Mouse (Mus musculus) lung, embryonic 16.5 days (tissue): ENCODE measurements around the gene Gm884. TPM values are rescaled to one million over a fixed set of nuclear protein-coding genes. Genes with fewer than 3 reads are reported as not detected.
"Not testable (repeated sequence)": the region's sequence is repeated elsewhere in the genome, so short reads cannot be mapped to it uniquely, and the experiment has no call there.

Experiments used
- ATAC-seq: fragments of 200-750 bp; cut with Nextera tagmentation; 2 replicates; pipeline ENCODE4 v1.8.0; 2017; ENCODE audit warnings: low read depth, mild to moderate bottlenecking, moderate library complexity
- H3K27ac ChIP-seq: fragments of 300-500 bp; sonication (generic); 2 replicates; pipeline ENCODE4 v1.5.1; 2014; ENCODE audit warnings: mild to moderate bottlenecking, control low read depth, low read length
- H3K27me3 ChIP-seq: fragments of 300-500 bp; sonication (generic); 2 replicates; pipeline ENCODE4 v1.6.1; 2014; ENCODE audit warnings: low read depth, low read length, mixed read lengths; ENCODE audit not compliant: control insufficient read depth, insufficient read depth
- H3K36me3 ChIP-seq: fragments of 300-500 bp; sonication (generic); 2 replicates; pipeline ENCODE4 v1.6.1; 2014; ENCODE audit warnings: low read length; ENCODE audit not compliant: control insufficient read depth, insufficient read depth
- H3K4me1 ChIP-seq: fragments of 300-500 bp; sonication (generic); replicated peaks from 2 replicates; pipeline ENCODE4 v1.6.1; 2014; ENCODE audit warnings: low read length, mixed read lengths; ENCODE audit not compliant: control insufficient read depth, insufficient read depth
- H3K4me2 ChIP-seq: fragments of 300-500 bp; sonication (generic); 2 replicates; pipeline ENCODE4 v1.6.1; 2014; ENCODE audit warnings: low read depth, low read length, control low read depth
- H3K4me3 ChIP-seq: fragments of 300-500 bp; sonication (generic); 2 replicates; pipeline ENCODE4 v1.5.1; 2014; ENCODE audit warnings: mild to moderate bottlenecking, low read length, control low read depth
- H3K9ac ChIP-seq: fragments of 300-500 bp; sonication (generic); 2 replicates; pipeline ENCODE4 v1.6.1; 2014; ENCODE audit warnings: low read length, control low read depth
- H3K9me3 ChIP-seq: fragments of 300-500 bp; sonication (generic); 2 replicates; pipeline ENCODE4 v1.6.1; 2016; ENCODE audit warnings: low read length; ENCODE audit not compliant: control insufficient read depth
- WGBS: fragments of 180-500 bp; shearing (Covaris S2); extraction: QIAGEN DNeasy Blood & Tissue Kit; methylation state at CpG from one replicate; pipeline ENCODE4 v1.1.7; 2014; 5-methylcytosine and 5-hydroxymethylcytosine counted together
- polyA plus RNA-seq: library from polyadenylated mRNA; unstranded; fragments of >200 nt; fragmentation: Nextera tagmentation; extraction: Ambion mirVana; gene quantifications from 2 replicates; pipeline ENCODE4 v1.2.1, GENCODE M21; 2015

Gene Gm884
- polyA plus RNA-seq, 1 experiment from 2014 or later: not detected

- not testable (repeated sequence) for H3K4me1 ChIP-seq, H3K36me3 ChIP-seq, ATAC-seq, H3K27me3 ChIP-seq, H3K9ac ChIP-seq, H3K9me3 ChIP-seq, H3K4me3 ChIP-seq, H3K4me2 ChIP-seq, H3K27ac ChIP-seq
- WGBS: 11% methylated on average over 1 of the region's 1 CpGs
These were observed 86.0 kb downstream of the Gm884 start for GRCm38 (mm10) chr11:103534973-103535372.

- no peaks in the 10 kb centered on the region for H3K4me1 ChIP-seq
- H3K36me3 ChIP-seq: no peaks in the 10 kb centered on the region
- no peaks in the 10 kb centered on the region for H3K27me3 ChIP-seq
- no peaks in the 10 kb centered on the region for H3K9me3 ChIP-seq
- no peak overlapping the region for H3K4me2 ChIP-seq
- H3K27ac ChIP-seq: no peak overlapping the region
- no peak overlapping the region for H3K9ac ChIP-seq
- no peak for ATAC-seq
- WGBS: 62% methylated on average over 2 of the region's 2 CpGs
- H3K4me3 ChIP-seq: no peak overlapping the region
These were observed 108.8 kb downstream of the Gm884 start for GRCm38 (mm10) chr11:103512111-103512510.

- H3K27me3 ChIP-seq: no peaks in the 10 kb centered on the region
- no peaks in the 10 kb centered on the region for H3K36me3 ChIP-seq
- H3K4me3 ChIP-seq: no peak within 1 kb of the TSS
- no peaks in the 10 kb centered on the region for H3K4me1 ChIP-seq
- H3K4me2 ChIP-seq: no peak within 1 kb of the TSS
- ATAC-seq: no peak
- H3K9me3 ChIP-seq: no peaks in the 10 kb centered on the region
- 86% methylated on average over 12 of the region's 12 CpGs for WGBS
- no peak within 1 kb of the TSS for H3K27ac ChIP-seq
- no peak within 1 kb of the TSS for H3K9ac ChIP-seq
These were observed 116.4 kb downstream of the Gm884 start, which contains the start of gene Lrrc37a for GRCm38 (mm10) chr11:103504497-103504896. Gene Lrrc37a, minus strand, starts transcription at chr11:103504597.

Other genes starting within 250 kb of the Gm884 start
- gene Plekhm1, start 208.5 kb downstream of the Gm884 start, polyA plus RNA-seq: 9.8 and 10.2 TPM in 2 replicates
- gene Lrrc37a, start 116.5 kb downstream of the Gm884 start, polyA plus RNA-seq: not detected in 2 replicates
- not detected in 2 replicates for gene Lyzl6, start 17.8 kb upstream of the Gm884 start, polyA plus RNA-seq
- gene Rprml, start 28.4 kb upstream of the Gm884 start, polyA plus RNA-seq: not detected in 2 replicates
- gene Gosr2, start 76.8 kb upstream of the Gm884 start, polyA plus RNA-seq: 75.8 and 79.2 TPM in 2 replicates
- gene Wnt9b, start 128.7 kb upstream of the Gm884 start, polyA plus RNA-seq: 0.10 TPM in 1 of 2 replicates, not detected in the other
- gene Wnt3, start 153.0 kb upstream of the Gm884 start, polyA plus RNA-seq: 0.14 and 0.35 TPM in 2 replicates